Mouse (Mus musculus) layer of hippocampus, adult 9-10 months (tissue): ENCODE measurements around the gene Ywhag.

Source experiments
- DNase-seq: peaks from one replicate; pipeline ENCODE4 v3.0.0; 2022; ENCODE audit warnings: low spot score

Ywhag gene

DNA sequence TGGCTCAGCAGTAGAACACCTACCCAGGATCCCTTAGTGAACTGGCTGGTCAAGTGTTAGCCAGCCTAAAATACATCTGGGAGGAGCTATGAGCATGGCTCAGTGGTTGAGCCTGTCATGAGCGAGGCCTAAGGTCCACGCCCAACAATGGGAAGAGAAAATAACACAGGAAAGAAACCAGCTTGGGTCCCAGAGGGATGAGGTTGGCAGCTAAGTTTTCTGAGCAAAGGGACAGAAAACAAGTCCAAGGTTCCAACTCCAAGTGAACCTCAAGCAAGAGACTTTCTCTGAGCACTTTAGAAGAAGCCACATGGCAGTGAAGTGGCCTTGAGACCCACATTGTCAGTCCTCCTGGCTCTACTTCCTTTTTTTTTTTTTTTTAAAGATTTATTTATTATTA lies 17.2 kb upstream of the Ywhag start:
- DNase-seq = no peak

DNA sequence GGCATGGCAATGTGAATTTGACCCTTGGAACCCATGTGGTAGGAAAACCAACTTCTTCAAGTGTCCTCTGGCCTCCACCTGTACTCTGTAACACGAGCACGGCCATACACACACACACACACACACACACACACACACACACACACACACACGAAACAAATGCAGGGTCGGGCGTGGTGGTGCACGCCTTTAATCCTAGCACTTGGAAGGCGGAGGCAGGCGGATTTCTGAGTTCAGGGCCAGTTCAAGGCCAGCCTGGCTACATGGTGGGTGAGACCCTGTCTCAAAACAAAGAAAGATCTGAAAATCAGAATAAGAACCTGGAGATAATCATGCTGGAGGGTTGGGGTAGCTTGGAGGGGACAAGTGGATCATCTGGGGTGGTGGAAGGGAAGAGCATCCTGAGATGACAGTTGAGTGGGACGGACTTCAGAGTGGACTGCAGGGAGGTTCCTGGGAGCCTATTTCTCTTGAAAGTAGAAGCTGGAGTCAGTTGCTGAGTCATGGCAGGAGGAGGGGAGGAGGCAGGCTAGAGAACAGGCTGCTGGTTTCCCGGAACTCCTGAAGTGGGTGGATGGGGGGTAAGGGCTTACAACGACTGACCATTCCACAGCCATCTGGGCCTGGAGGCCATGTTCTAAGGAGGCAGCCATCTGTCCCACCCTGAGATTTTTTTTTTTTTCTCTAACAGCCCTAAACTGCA lies 16.4 kb upstream of the Ywhag start:
- no peak for DNase-seq

DNA sequence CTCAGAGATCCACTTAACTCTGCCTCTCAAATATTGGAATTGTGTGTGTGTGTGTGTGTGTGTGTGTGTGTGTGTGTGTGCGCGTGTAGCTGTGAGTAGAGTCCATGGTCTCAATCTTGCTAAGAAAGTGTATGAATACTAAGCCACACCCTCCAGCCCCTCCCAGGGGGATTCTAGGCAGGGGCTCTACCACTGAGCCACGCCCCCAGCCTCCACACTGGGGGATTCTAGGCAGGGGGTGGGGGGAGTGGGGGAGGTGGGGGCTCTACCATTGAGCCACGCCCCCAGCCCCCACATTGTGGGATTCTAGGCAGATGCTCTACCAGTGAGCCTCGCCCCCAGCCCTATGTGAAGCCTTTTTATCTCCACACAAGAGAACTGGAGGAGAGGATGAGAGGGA lies 12.2 kb upstream of the Ywhag start:
- DNase-seq = no peak

DNA sequence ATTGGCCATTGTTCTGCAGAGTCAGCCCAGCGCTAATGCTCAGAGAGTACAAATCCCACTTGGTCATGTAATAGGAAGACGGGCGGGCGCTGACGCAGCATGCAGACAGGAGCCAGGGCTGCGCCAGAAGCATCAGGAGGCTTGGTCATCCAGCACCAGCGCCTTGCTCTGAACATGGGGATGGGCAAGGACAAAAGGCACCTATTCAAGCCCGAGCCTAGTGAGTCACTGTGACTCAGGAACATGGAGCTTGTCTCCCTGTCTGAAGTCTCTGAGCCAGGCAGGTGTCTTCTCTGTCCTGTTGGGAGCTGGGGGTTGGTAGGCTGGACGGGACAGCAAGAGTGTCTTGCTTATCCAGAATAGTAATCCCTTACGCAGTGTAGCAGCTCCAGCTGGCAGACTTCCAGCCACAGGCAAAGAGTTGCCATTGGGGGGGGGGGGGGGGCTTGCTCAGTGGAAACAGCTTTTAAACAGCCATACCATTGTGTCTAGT lies 11.5 kb upstream of the Ywhag start:
- DNase-seq = no peak

DNA sequence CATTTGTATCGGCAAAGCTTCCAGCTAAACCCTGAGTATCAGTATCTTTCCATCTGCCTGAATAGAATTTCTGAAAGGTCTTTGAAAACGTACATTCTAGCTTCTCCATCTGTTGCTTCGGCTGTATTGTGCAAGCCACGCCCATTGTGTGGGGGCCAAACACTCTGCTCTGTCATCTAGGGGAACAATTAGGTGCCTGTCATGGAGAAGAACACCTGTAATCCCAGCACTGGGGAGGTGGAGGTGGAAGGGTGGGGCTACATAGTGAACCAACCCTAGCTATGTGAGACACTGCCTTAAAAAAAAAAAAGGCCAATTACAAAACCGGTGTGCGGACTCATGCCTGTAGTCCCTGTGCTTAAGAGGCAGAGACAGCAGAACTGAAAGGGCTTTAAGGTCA lies 8.3 kb upstream of the Ywhag start:
- DNase-seq = no peak

DNA sequence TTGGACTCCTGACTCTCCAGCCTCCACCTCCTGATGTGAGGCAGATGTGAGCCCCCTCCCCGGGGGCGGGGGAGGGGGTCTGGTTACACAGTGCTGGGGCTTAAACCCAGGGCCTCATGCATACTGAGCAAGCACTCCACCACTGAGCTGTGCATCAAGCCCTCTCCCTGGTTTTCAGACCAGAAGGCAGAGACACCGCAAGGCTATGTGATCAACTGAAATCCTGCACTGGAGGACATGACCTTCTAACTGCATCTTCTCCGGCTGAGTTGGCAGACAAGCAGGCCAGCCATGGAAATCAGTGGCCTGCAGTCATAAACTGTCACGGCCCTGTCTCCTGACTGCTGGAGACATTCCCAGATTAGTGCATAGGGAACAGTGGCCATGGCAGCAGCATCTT lies 6.2 kb upstream of the Ywhag start:
- DNase-seq = no peak

DNA sequence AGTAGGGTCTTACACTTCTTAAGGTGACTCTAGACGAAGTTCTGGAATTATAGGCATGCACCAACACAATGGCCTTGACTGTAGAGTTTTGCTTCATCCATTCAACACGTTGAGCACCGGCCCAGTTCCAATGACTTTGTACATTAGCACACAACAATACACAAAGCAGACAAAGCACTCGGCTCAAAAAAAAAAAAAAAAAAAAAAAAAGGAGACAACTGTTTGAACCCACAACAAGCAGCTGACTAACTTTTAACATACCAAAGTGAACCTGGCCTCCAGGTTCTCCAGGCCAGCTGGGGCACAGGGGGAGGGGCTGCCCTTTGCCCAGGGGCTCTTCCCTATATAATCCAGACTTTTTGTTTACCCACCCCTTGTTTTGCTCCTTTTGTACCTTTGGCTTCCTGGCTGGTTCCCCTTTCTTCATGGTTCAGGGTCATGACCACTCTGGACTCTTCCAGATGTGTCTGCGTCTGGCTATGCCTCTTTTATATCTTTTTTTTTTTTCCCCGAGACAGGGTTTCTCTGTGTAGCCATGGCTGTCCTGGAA lies 1.3 kb upstream of the Ywhag start:
- no peak for DNase-seq

DNA sequence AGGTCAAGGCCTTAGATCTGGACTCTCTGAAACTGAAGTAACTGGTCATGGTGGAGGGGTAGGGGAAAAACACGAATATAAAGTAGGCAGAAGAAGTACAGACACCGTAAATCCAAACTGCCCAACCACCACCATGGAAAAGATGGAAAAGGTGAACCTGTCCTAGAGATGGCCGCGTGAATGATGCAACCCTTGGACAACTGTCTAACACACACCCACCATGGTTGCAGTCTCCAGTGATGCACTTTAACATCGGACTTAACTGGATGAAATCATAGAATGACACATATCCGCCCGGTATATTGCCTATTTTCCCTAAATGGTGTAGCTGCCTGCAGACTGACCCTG lies 734 bp upstream of the Ywhag start:
- no peak for DNase-seq

DNA sequence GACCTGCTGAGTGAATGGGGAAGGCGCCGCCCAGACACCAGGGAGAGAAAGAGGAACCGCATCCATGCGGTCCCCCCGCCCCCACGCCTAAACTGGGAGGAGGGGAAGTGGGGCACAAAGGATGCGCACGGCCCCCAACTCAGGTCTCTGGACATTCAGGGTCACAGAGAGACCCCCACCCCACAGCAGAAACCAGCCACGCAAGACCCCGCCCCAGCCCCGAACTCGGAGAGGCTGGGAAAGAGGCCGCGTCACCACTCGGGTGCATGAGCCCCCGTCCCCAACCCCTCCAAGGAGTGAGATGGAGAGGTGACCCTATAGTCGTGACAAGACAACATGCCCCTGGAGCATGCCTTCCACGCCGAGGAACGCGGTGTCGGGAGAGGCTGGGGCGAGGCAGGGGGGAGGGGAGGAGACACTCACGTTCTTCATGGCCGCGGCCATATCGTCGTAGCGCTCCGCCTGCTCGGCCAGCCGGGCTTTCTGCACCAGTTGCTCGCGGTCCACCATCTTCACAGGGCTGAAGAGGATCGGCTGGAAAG lies 445 bp downstream of the Ywhag start:
- no peak for DNase-seq

DNA sequence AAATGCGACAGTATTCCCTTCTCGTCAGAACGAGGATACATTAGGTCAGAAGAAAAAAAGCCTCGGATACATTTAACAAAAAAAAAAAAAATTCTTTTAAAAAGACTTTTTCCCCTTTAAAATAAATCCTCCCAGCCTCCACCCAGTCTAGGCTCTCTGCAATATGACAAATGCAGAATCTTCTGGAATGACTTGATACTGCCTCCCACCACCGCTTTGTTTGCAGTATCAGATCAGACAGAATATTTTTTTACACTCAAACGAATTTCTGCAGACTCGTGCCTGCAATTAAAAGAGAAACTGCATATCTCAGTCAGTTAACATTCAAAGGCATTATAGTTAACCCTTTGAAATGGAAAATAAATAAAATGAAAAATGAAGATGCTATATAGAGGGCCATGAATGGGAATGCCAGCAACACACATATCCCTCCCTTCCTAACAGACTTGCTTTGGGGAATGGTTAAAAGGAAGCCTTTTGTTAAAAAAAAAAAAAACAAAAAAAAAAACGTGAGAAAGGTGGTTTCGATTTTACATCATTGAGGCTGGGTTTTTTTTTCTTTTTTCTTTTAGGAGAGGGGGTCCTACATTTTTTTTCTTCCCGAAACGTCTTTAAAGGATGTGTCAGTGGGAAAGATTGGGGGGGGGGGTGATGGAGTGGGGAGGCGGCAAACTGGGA lies 1.1 kb downstream of the Ywhag start:
- no peak for DNase-seq

DNA sequence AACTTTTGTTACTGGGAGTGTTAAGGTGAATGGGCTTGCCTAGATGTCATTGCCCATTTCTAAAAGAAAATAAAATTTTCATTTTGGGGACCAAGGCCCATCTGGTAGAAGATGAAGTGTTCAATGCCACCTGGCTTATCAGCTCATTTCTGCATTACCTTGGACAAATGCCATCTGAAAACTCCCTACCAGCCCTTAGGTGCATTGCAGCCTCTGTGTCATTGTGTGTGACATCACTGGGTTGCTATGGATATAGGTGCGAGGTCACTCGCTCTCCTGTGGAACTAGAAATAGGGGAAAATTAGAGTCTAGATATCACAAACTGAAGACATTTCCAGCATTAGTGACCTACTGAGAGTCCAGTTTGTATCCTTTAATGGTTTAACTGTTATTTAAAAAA lies 2.1 kb downstream of the Ywhag start:
- DNase-seq = no peak

DNA sequence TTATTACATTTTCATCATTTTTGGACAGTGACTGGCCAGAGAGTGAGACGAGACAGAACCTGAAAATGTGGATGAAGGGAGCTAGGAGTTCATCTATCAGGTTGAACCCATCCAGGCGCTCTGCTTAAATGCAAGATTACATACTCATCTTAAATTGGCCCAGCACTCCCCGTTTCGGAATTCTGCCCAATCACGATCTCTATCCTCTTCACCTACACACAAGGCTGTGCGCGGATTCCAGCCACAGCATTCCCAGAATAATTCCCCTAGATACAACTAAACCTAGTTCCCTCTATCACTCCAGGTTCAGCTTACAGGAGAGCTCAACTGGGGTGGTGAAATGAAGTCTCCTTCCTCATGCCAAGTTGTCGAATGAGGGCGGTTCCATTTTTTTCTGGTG lies 2.9 kb downstream of the Ywhag start:
- DNase-seq = no peak

DNA sequence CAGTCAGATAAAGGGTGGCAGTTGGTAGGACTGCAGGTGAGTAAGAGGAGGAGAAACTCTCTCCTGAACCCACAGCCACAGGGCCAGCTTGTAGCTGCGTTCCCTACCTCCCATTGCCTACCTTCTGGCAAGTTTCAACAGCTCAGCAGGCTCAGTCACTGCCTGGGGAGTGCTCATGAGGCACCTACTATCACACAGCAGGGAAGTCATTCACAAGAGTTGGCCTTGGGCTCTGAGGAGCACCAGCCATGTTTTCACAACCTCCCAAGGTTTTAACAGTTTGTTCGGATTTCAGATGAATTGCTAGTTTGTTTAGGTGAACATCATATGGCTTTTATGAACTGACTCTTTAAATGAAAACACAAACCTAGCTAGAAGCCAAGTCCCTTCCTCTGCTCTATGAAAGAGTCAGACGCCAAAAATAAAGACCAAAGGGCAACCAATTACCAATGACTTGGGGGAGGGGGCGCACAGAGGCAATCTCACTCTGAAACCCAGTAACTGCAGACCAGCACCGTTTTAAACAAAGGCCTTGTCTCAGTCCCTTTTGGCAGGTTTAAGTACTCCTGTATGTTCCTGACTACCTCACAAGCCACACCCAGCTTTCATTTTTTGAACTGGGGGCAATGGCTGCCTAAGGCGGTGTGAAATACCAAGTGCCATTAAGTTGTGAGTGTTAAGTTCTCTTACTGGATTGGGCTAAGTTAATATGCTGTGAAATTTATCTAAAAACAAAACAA lies 4.6 kb downstream of the Ywhag start:
- no peak for DNase-seq

DNA sequence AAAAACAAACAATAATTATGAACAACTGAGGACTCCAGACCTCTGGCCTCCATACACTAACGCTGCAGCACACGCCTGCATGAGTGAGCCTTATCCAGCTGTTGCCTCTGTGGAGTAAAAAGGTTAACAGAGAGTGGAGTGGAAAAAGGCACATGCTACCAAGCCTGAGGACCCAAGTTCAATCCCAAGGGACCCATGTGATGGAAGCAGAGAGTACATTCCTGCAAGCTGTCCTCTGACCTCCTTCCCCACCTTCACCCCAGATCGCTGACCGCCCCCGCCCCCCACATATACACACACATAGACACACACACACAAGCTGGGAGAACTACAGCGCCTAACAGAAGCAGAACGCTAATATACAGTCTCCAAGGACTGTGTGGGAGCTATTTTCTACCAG lies 10.5 kb downstream of the Ywhag start:
- DNase-seq = no peak

DNA sequence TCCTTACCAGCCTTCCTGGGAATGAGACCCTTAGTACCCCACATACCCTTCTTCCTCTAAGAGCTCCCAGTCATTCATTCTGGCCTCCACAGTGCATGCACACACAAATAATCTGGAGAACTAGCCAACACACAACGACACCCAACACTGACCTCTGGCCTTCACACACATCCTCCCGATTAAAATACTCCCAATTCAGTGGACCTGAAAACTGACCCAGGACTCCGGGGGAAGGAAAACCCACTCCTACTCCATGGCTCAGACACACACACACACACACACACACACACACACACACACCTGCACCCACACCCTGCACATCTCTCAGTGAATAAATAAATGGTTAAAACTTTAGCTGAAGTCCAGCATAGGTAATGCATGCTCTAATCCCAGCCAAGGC lies 14.5 kb downstream of the Ywhag start:
- DNase-seq = no peak

DNA sequence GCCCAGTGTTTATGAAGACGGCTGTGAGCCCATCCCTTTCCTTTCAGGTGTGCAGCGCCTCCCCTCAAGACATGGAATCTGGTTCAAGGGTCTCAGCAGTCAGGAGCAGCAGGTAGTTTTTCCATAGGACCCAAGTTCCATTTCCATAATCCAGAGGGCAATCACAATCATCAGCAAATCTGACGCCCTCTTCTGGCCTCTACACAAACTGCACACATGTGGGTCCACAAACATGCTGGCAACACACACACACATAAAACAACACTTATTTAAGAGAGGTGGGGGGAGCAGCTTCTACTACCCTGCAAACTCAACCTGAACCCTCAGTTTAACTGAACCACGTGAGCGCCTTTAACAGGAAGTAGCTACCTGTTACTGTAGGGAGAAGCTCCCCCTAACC lies 15.8 kb downstream of the Ywhag start:
- DNase-seq = no peak

DNA sequence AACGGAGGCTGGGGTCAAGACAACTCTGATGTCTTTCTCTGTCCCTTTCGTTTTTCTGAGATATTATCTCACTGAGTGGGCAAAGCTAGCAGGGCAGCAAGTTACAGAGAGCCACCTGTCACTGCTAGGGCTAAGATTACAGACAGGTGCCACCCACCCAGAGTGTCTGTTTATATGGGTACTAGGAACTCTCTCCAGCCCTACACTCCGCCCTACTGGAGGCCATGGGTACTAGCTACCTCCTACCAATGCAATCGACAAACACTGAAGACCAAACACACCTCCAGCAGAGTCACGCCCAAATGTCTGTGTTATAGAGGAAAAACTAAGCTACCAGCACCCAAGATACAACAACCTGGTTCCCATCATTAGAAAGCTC lies 16.4 kb downstream of the Ywhag start:
- no peak for DNase-seq

DNA sequence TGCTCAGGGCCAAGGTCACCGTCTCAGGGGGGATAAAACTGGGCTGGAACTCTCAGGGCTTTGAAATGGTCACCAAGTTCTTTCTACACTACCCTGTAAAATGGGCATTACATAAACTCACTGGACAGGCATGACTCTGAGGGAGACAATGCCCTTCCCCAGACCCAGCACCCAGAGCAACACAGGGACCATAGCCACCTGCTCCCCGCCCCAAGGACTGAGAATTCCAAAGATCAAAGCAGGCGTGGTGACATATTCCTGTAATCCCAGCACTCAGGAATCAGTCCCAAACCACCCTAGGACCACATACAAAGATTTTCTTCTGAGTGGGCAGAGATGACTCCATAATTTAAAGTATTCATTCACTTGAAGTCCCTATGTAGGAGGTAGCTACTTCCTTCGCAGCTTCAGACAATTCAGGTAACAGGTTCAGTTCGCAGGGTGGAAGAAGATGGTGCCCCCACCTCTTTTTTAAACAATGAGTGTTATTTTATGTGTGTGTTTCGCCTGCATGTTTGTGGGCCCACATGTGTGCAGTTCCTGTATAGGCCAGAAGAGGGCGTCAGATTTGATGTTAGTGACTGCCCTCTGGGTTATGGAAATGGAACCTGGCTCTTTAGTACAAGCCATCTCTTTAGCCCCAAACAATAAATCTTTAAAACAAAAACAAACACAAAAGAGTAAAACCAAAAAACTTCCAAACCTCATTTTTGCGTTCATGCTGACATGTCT lies 16.9 kb downstream of the Ywhag start:
- DNase-seq = no peak

DNA sequence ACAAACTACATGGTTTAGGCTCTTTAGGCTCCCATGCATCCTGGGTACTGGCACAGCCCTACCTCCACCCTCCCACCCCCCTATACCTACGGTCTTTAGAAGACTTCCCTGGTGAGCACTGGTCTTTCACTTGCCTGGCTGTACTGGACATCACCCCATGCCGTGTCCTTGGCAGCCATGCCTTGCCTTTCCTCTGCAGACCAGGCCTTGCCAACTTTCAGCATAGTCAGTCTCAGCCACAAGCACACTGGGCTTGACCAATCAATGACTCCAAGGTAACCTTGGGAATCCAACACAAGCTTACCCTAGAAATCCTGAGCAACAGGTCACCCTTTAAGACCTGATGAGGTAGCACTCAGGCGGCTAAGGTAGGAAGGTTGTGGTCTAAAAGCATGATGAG lies 17.8 kb downstream of the Ywhag start:
- no peak for DNase-seq

DNA sequence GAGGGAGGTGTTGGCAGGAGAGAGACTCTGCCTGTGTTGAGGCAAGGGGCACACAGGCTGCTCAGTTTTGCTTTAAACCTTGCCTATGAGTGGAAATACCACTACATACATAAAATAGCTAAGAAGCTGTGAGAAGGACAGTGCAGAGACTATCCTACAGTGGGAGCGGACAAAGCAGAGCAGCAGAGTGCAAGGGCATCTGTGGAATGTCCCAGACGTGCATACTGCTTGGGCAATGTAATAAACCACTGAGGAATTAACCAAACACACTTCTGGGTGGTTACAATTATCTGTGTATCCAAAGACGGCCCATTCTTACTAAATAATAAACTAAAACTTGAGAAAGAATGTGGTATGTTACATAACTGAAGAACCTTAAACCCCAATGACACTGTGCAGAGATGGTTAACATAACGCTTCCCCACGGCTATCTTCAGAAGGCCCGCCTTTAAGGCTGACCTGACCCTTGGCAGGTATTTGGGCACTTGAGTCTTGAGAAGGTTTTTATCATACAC lies 18.3 kb downstream of the Ywhag start:
- DNase-seq = no peak

DNA sequence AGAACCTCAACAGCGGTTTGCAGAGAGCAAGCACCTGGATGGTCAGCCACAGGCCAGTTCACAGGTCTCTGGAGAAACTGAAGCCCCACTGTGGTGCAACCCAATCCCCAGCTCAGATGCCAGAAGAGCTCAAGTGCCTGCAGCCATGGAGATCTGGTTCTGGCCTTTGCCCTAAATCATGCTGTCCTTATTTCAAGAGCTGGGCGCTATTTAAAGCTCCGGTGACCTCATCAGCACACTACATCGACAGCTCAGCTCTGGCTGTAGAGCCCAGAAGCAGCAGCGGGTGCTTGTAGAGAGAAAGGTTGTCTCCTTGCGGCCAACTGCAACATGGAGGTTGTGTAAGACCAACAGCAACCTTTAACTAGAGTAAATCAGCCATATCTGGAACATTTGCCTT lies 20.3 kb downstream of the Ywhag start:
- no peak for DNase-seq

DNA sequence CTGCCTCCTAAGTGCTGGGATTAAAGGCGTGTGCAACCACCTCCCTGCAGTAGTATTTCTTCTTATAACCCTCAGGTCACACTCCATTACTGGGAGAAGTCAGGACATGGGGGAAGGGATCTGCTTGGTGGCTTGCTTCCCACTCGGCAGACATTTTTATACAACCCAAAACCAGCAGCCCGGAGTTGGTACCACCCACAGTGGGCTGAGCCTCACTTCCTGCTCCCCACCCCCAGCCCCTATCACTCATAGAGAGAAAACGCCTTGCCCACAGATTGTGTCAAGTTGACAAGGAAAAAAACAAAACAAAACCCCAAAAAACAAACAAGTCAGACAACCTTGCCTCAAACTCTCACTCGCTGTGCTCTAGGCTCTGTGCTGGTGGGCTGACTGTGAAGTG lies 21.2 kb downstream of the Ywhag start:
- no peak for DNase-seq
